Mouse (Mus musculus) lung, adult 2 months (tissue): ENCODE measurements at regions not wholly inside any gene's neighbourhood (a gene's known extent, or its start where the extent isn't known, plus 50 kb on each side); places are given as distances from the start of the nearest gene placed in this dataset.

Source experiments
- CTCF ChIP-seq: fragments of 200-500 bp; IDR thresholded peaks from 2 replicates; pipeline ENCODE4 v1.5.1; 2011; ENCODE audit warnings: mild to moderate bottlenecking, low read length, control low read depth; ENCODE audit not compliant: insufficient read depth
- POLR2A ChIP-seq: fragments of 200-500 bp; IDR thresholded peaks from 2 replicates; pipeline ENCODE4 v1.6.1; 2011; ENCODE audit warnings: low read depth, mild to moderate bottlenecking, control low read depth, low read length, borderline replicate concordance; ENCODE audit errors: extremely low read depth

DNA sequence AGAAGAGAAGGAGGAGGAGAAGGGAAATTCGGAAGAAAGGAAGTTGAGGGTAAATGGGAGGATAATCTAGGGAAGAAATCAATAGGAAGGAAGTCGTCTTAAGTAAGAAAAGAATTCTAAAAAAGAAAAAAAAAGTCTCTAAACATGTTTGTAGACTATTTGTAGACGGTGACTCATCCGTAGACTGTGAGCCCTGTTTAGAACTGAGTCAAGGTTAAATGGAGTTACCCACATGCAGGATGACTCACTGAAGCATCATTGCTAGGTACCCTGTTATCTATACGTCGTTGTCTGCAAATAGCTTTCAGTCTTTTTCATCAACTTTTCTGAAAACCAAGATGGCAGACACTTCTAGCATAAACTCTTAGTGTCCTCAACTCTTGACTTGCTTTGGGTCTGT, 155.0 kb downstream of the Dhx15 start:
- TF ChIP-seq CTCF (no peak), POLR2A (no peak)
